Mouse (Mus musculus) forebrain, embryonic 15.5 days (tissue): Measurements from ENCODE around the gene Acot11. TPM values are rescaled to one million over a fixed set of nuclear protein-coding genes. Genes with fewer than 3 reads are reported as not detected.
A peak's percentile ranks its signal among the peaks of the same experiment; 100 is the strongest.

Experiments
- ATAC-seq: fragments of 200-750 bp; cut with Nextera tagmentation; replicated peaks from 2 replicates; pipeline ENCODE4 v1.8.0; 2017; ENCODE audit warnings: mild to moderate bottlenecking, moderate TSS enrichment, moderate library complexity
- H3K27ac ChIP-seq: fragments of 300-500 bp; sonication (generic); replicated peaks from 2 replicates; pipeline ENCODE4 v1.5.1; 2015; ENCODE audit warnings: mild to moderate bottlenecking, inconsistent platforms
- H3K27me3 ChIP-seq: fragments of 300-500 bp; sonication (generic); 2 replicates; pipeline ENCODE4 v1.6.1; 2015; ENCODE audit warnings: inconsistent platforms
- H3K36me3 ChIP-seq: fragments of 300-500 bp; sonication (generic); 2 replicates; pipeline ENCODE4 v1.6.1; 2015; ENCODE audit warnings: mild to moderate bottlenecking, inconsistent platforms
- H3K4me1 ChIP-seq: fragments of 300-500 bp; sonication (generic); 2 replicates; pipeline ENCODE4 v1.6.1; 2015; ENCODE audit warnings: inconsistent platforms
- H3K4me2 ChIP-seq: fragments of 300-500 bp; sonication (generic); replicated peaks from 2 replicates; pipeline ENCODE4 v1.6.1; 2015; ENCODE audit warnings: mild to moderate bottlenecking, inconsistent platforms
- H3K4me3 ChIP-seq: fragments of 300-500 bp; sonication (generic); 2 replicates; pipeline ENCODE4 v1.5.1; 2015; ENCODE audit warnings: mild to moderate bottlenecking, inconsistent platforms
- H3K9ac ChIP-seq: fragments of 300-500 bp; sonication (generic); replicated peaks from 2 replicates; pipeline ENCODE4 v1.6.1; 2015; ENCODE audit warnings: mild to moderate bottlenecking, inconsistent platforms
- H3K9me3 ChIP-seq: fragments of 300-500 bp; sonication (generic); 2 replicates; pipeline ENCODE4 v1.6.1; 2016; ENCODE audit warnings: inconsistent platforms
- WGBS: fragments of 180-500 bp; shearing (Covaris S2); methylation state at CpG from one replicate; pipeline ENCODE4 v1.1.7; 2015; ENCODE audit warnings: mixed read lengths; 5-methylcytosine and 5-hydroxymethylcytosine counted together
- polyA plus RNA-seq: library from polyadenylated mRNA; unstranded; fragments of >200 nt; fragmentation: Nextera tagmentation; extraction: Ambion mirVana; gene quantifications from 2 replicates; pipeline ENCODE4 v1.2.1, GENCODE M21; 2015

Acot11 gene
- polyA plus RNA-seq, 1 experiment from 2014 or later: 1.3 TPM

DNA sequence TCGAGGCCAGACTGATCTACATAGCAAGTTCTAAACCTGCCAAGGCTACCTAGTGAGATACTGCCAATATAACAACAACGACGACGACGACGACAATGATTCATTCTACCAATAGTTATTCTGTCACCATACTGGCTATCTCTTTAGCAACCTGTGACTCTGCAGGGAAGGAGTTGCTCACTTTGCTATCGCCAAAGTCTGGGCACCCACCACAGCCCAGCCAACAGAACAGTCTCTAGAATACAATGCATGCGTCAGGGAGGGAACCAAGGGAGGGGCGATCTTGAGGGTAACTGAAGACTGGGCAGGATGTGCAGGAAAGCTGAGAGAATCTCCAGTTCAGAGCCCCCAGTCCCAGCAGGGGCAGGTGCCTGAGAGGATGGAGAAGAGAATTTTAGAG is 32.6 kb upstream of the Acot11 start:
- WGBS: 4% methylated on average over 9 of the region's 9 CpGs
- Histone ChIP-seq H3K27me3 (no peaks in the 10 kb centered on the region), H3K4me2 (peak overlapping the region; percentile 98), H3K9ac (peak overlapping the region; percentile 42), H3K27ac (peak overlapping the region; percentile 97), H3K36me3 (no peaks in the 10 kb centered on the region), H3K4me3 (peak overlapping the region; percentile 31), H3K4me1 (peaks cover 46% of the 10 kb centered on the region), H3K9me3 (no peaks in the 10 kb centered on the region)
- no peak for ATAC-seq

DNA sequence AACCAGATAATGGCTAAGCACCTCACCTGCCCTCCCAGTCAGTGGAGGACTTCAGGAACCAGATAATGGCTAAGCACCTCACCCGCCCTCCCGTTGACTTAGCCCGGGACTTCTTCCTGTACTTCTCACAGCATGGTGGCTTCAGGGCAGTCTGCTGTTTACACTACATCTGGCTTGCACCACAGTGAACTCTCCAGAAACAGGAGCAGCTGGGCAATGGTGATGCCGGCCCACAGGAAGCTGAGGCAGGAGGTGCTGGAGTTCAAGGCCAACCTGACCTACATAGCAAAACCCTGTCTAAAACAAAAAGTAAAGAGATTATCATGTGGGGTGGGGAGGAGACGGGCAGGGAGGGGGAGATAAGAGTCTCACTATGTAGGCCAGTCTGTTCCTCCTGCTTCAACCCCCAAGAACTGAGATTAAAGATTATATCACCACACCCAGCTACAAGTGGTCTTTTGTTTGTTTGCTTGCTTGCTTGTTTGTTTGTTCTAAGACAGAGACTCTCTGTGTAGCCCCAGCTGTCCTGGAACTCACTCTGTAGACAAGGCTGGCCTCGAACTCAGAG is 25.8 kb upstream of the Acot11 start:
- Histone ChIP-seq H3K27ac (no peak overlapping the region), H3K9me3 (no peaks in the 10 kb centered on the region), H3K36me3 (no peaks in the 10 kb centered on the region), H3K4me2 (no peak overlapping the region), H3K27me3 (peaks cover 10% of the 10 kb centered on the region; the same call in 1 of the 2 replicates), H3K9ac (no peak overlapping the region), H3K4me3 (no peak overlapping the region), H3K4me1 (peaks cover 17% of the 10 kb centered on the region)
- no peak for ATAC-seq
- WGBS: 71% methylated on average over 6 of the region's 6 CpGs

DNA sequence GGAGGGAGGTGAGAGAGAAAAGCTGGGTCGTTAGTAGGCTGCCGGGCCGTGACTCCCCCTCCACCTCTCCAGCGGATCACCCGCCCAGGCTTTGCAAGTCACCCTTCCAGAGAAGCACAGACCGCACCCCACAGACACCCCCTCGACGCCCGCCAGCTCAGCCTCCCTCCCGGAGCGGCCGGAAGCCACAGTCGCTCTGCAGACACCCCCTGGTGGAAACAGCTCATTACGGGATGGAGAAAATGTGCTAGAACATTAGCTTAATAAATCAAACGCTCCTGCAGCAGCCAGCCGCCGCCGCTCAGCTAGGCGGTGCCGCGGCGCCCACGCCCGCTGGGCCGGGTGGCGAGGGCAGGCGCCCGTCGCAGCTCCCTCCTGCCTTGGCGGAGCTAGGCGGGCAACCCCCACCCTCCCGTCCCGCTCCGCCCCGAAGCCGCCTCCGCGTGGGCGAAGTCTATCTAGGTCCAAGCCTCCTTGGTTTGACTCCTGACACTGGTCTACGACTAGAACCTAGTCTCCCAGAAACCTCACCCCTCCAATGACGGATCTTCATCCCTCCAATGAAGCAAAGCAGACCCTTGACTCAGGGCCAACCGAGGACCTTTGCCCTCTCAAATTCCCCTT is 23.1 kb upstream of the Acot11 start:
- no peak overlapping the region for H3K27ac ChIP-seq
- peaks cover 10% of the 10 kb centered on the region; the same call in 1 of the 2 replicates for H3K27me3 ChIP-seq
- peaks cover 17% of the 10 kb centered on the region for H3K4me1 ChIP-seq
- H3K4me3 ChIP-seq: peak overlapping the region; percentile 41
- peak; percentile 72 for ATAC-seq
- no peaks in the 10 kb centered on the region for H3K36me3 ChIP-seq
- no peaks in the 10 kb centered on the region for H3K9me3 ChIP-seq
- peak overlapping the region; percentile 72 for H3K4me2 ChIP-seq
- 0% methylated on average over 41 of the region's 42 CpGs for WGBS
- H3K9ac ChIP-seq: peak overlapping the region; percentile 50

DNA sequence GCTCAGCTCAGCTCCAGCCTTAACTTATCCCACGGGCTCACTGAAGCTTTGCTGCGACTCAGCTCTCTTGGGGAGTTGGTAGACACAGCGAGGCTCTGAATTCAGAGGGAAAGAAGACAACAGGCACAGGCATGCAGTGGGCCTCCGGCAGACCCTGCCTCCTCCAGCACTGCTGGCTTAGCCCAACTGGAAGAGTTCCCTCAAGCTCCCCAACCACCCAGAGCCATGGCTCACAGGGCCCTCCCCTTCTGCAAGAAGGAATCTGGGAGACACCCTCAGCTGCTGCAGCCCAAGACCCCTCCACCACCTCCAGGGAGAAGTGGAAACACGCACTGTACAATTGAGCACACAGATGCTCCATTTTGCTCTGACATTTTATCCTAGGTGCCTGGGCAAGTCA is 20.4 kb upstream of the Acot11 start:
- Histone ChIP-seq H3K27me3 (peaks cover 10% of the 10 kb centered on the region; the same call in 1 of the 2 replicates), H3K9me3 (no peaks in the 10 kb centered on the region), H3K4me1 (peaks cover 17% of the 10 kb centered on the region), H3K9ac (no peak overlapping the region), H3K4me3 (no peak overlapping the region), H3K36me3 (no peaks in the 10 kb centered on the region), H3K27ac (no peak overlapping the region), H3K4me2 (no peak overlapping the region)
- WGBS: 60% methylated on average over 5 of the region's 5 CpGs
- ATAC-seq: no peak

DNA sequence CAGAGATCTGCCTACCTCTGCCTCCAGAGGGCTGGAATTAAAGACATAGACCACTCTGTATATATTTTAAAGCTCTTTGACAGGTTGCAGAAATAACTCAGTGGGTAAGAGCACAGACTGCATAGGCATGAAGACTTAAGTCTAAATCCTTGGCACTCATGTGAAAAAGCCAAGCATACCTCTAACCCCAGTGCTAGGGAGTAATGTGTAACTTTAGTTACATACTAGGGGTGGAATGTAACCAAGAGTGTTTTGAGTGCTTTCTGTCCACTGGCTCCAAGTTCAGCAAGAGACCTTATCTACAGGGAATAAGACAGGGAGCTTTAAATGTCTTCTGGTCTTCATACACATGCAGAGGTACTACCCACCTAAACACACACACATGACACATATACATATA is 14.6 kb upstream of the Acot11 start:
- Histone ChIP-seq H3K4me3 (no peak overlapping the region), H3K4me2 (no peak overlapping the region), H3K27ac (no peak overlapping the region), H3K9me3 (no peaks in the 10 kb centered on the region), H3K9ac (no peak overlapping the region), H3K36me3 (no peaks in the 10 kb centered on the region), H3K27me3 (peaks cover 7% of the 10 kb centered on the region; the same call in 1 of the 2 replicates), H3K4me1 (peaks cover 19% of the 10 kb centered on the region)
- no peak for ATAC-seq

DNA sequence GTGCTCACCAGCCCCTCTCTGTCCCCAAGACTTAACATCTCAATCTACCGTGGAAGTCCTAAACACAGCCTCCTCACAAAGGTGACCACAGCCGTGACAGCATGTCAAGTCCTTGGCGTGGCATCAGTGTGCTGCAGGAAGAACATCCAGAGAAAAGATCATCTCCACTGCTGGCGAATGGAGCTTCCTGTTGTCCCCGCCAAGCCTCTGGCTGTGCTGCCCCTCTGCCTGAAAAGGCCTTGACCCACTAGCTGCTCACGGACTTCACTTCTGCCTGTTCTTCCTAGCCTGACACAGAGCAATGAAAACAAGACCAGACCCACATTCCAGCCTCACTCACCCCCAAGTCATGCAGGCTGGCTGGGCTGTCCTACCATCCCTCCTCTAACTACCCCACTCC is 13.5 kb upstream of the Acot11 start:
- H3K9me3 ChIP-seq: no peaks in the 10 kb centered on the region
- WGBS: 88% methylated on average over 6 of the region's 6 CpGs
- no peak overlapping the region for H3K9ac ChIP-seq
- no peak for ATAC-seq
- no peak overlapping the region for H3K4me2 ChIP-seq
- no peak overlapping the region for H3K4me3 ChIP-seq
- H3K27ac ChIP-seq: no peak overlapping the region
- no peaks in the 10 kb centered on the region for H3K36me3 ChIP-seq
- peaks cover 7% of the 10 kb centered on the region; the same call in 1 of the 2 replicates for H3K27me3 ChIP-seq
- peaks cover 19% of the 10 kb centered on the region for H3K4me1 ChIP-seq

DNA sequence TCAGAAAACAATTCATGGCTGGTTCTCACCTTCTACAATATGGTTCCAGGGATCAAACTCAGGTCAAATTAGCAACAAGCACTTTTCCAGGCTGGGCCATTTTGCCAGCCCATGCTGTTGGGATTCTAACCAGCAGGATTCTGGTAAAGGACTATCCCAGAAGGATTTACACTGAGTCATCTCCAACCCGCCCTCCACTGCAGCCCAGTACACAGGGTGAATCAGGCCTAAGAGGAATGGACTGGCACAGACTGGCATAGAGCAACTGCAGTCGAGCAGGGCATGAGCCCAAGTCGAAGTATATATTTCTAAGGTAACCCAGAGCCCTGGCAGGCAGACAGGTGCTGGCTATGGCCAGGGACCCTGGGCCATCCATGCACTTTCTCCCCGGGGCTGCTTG is 12.2 kb upstream of the Acot11 start:
- ATAC-seq: no peak
- Histone ChIP-seq H3K4me2 (no peak overlapping the region), H3K4me1 (peaks cover 19% of the 10 kb centered on the region), H3K4me3 (no peak overlapping the region), H3K36me3 (no peaks in the 10 kb centered on the region), H3K27me3 (peaks cover 7% of the 10 kb centered on the region; the same call in 1 of the 2 replicates), H3K9me3 (no peaks in the 10 kb centered on the region), H3K9ac (no peak overlapping the region), H3K27ac (no peak overlapping the region)
- whole genome bisulfite sequencing: 94% methylated on average over 4 of the region's 4 CpGs

DNA sequence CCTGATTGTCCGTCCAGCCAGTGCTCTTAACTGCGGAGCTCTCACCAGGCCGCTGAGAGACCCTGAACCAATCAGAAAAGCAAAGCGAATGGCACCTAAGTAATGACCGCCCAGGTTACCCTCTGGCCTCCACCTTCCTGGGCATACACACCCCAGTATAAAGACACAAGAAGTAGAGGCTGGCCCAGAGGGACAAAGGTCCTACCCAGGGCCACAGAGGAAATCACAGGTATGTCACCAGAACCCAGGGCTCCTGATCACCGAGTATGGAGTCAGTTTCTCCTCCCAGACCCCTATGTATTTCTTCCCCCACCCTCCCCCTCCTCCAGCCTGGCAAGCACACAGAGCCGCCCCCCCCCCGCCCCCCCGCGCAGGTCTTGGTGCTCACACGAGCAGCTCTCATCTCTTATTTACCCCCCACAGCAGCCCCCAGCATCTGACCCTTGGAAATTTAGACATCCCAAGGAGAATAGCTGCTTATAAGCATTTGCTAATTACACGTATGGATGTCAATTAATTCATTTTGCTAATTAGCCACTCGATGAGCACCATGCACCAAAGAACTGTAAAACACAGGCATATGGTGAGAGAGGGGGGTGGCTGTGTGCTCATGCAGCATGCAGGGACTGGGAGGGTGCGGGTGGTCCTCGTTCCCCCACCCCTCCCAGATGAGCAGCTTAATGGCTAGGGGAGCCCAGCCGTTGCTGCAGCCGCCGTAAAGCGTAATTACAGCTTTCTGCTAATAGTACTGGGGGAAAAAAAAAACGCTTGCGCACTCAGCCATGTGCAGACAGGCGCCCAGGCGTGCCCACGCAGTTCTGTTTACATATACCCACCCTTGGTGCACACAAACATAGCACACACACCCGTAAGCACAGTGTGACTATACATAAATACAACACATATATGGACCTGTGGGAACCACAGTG is 10.9 kb upstream of the Acot11 start:
- H3K36me3 ChIP-seq: no peaks in the 10 kb centered on the region
- H3K9me3 ChIP-seq: no peaks in the 10 kb centered on the region
- peaks cover 19% of the 10 kb centered on the region for H3K4me1 ChIP-seq
- WGBS: 26% methylated on average over 25 of the region's 25 CpGs
- peak; percentile 97 for ATAC-seq
- H3K9ac ChIP-seq: 0 out of 2 replicates have a peak overlapping the region, but pooled peaks have one; percentile 17
- H3K27me3 ChIP-seq: peaks cover 7% of the 10 kb centered on the region; the same call in 1 of the 2 replicates
- H3K4me2 ChIP-seq: peak overlapping the region; percentile 30
- peak overlapping the region; percentile 15 for H3K4me3 ChIP-seq
- peak overlapping the region; percentile 60 for H3K27ac ChIP-seq

DNA sequence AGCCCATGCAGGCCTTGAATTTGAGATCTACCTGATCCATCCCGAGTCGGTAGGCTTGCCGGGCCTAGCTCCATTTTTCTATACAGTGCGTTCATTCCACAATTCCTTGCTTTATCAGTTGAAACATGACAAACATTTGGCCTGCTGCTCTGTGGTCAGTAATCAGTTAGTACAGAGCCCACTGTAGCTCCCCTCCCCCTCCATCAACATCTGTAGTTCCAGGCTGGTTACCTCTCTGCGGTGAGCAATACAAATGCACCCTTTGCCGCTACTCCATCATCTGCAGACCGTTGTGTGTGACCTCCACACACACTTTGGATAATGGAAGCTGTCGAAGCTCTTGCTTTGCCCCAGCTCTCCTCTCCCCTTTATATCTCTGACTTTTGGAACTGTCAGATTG is 6.4 kb upstream of the Acot11 start:
- Histone ChIP-seq H3K27me3 (no peaks in the 10 kb centered on the region), H3K4me2 (no peak overlapping the region), H3K4me3 (no peak overlapping the region), H3K9ac (no peak overlapping the region), H3K36me3 (no peaks in the 10 kb centered on the region), H3K4me1 (peaks cover 13% of the 10 kb centered on the region), H3K9me3 (no peaks in the 10 kb centered on the region), H3K27ac (no peak overlapping the region)
- ATAC-seq: no peak
- WGBS: 94% methylated on average over 8 of the region's 8 CpGs

DNA sequence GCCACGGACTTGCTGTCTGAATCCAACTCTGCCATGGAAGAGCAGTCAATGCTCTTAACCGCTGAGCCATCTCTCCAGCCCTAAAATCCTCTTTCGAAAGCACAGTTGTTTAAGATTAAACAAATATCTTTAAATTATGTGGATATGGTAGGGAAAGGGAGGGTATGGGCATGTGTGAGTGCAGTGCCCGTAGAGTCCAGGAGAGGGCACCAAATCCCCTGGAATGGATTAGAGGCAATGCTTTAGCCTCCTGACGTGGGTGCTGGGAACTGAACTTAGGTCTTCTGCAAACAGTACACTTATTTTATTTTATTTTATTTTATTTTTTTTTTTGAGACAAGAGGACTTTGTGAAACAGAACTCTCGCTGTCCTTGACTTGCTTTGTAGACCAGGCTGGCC is 5.2 kb upstream of the Acot11 start:
- no peak overlapping the region for H3K4me3 ChIP-seq
- H3K9me3 ChIP-seq: no peaks in the 10 kb centered on the region
- 0 out of 2 replicates have a peak, but pooled peaks cover 3% of the 10 kb centered on the region for H3K27me3 ChIP-seq
- H3K36me3 ChIP-seq: no peaks in the 10 kb centered on the region
- ATAC-seq: no peak
- H3K4me2 ChIP-seq: no peak overlapping the region
- H3K4me1 ChIP-seq: peaks cover 2% of the 10 kb centered on the region
- WGBS: 86% methylated on average over 6 of the region's 6 CpGs
- no peak overlapping the region for H3K9ac ChIP-seq
- H3K27ac ChIP-seq: no peak overlapping the region

DNA sequence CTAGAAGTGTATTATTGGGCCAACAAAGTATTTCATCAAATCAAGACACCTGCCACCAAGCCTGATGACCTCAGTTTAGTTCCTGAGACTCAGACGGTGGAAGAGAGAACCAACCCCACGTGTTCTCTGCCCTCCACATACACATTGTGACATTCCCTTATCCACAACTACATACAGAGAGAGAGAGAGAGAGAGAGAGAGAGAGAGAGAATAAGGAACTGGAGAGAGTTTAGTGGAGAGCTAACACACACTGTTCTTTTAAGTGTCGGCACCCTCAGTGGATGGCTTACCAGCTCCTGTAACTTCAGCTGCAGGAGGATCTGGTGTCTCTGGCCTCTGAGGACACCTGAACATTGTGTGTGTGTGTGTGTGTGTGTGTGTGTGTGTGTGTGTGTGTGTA is 2.5 kb upstream of the Acot11 start:
- no peak overlapping the region for H3K27ac ChIP-seq
- ATAC-seq: no peak
- 82% methylated on average over 3 of the region's 3 CpGs for WGBS

DNA sequence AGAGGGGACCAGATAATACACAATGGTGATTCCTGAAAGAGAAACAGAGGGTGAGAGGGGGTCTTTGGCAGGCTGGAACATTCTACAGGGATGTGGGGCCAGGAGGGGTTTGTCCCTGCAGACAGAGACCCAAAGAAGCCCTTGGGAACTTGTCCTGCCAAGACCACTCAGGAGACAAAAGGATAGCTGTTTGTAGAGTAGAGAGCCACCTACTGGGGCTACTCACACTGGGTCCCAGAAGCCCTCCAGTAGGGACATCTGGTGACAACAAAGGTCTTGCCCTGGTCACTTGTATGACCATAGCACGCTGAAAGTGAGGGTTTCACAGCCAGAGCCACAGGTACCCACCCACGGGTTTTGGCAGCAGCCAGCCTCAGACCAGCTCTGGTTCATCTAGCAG is 1.1 kb upstream of the Acot11 start:
- Histone ChIP-seq H3K4me1 (no peaks in the 10 kb centered on the region), H3K9ac (no peak overlapping the region), H3K27me3 (peaks cover 15% of the 10 kb centered on the region; the same call in 1 of the 2 replicates), H3K27ac (no peak overlapping the region), H3K9me3 (no peaks in the 10 kb centered on the region), H3K4me2 (no peak overlapping the region), H3K4me3 (no peak overlapping the region), H3K36me3 (no peaks in the 10 kb centered on the region)
- WGBS: 57% methylated on average over 2 of the region's 2 CpGs
- ATAC-seq: no peak

More for the DNA sequence above, 2.5 kb upstream of the Acot11 start:
- Histone ChIP-seq H3K4me1 (no peaks in the 10 kb centered on the region), H3K36me3 (no peaks in the 10 kb centered on the region), H3K4me3 (no peak overlapping the region), H3K27me3 (peaks cover 15% of the 10 kb centered on the region; the same call in 1 of the 2 replicates), H3K4me2 (no peak overlapping the region), H3K9me3 (no peaks in the 10 kb centered on the region), H3K9ac (no peak overlapping the region)
